Mouse (Mus musculus) liver, embryonic 14.5 days (tissue): ENCODE results near the gene Htr1a. TPM values are rescaled to one million over a fixed set of nuclear protein-coding genes. Genes with fewer than 3 reads are reported as not detected.

Experiments used
- ATAC-seq: fragments of 200-750 bp; cut with Nextera tagmentation; 2 replicates; pipeline ENCODE4 v1.8.0; 2017; ENCODE audit warnings: moderate number of reproducible peaks, mild to moderate bottlenecking, moderate library complexity; ENCODE audit not compliant: insufficient read depth
- DNase-seq, 3 experiments: peaks; one replicate each; pipeline ENCODE4 v3.0.0-alpha.2; 2012 to 2013; ENCODE audit warnings: low read depth in 3 of 3, low spot score in 3 of 3
- H3K27ac ChIP-seq: fragments of 300-500 bp; sonication (generic); 2 replicates; pipeline ENCODE4 v1.5.1; 2014; ENCODE audit warnings: moderate library complexity, mild to moderate bottlenecking, control low read depth, inconsistent platforms
- H3K27me3 ChIP-seq: fragments of 300-500 bp; sonication (generic); 2 replicates; pipeline ENCODE4 v1.6.1; 2014; ENCODE audit warnings: mild to moderate bottlenecking, low read length, moderate library complexity; ENCODE audit not compliant: control insufficient read depth, insufficient read depth
- H3K36me3 ChIP-seq: fragments of 300-500 bp; sonication (generic); replicated peaks from 2 replicates; pipeline ENCODE4 v1.6.1; 2014; ENCODE audit warnings: low read depth; ENCODE audit not compliant: control insufficient read depth, insufficient read depth
- H3K4me1 ChIP-seq, 2 experiments: fragments of 200-500 bp in 1 of 2; fragments of 300-500 bp in 1 of 2; sonication (generic) in 1 of 2; replicated peaks; 2 replicates each; pipeline ENCODE4 v1.6.1; 2012 to 2014; ENCODE audit warnings: antibody characterized with exemption in 1 of 2, inconsistent platforms in 1 of 2, low read length in 1 of 2; ENCODE audit not compliant: control insufficient read depth in 2 of 2, insufficient read depth in 2 of 2
- H3K4me2 ChIP-seq: fragments of 300-500 bp; sonication (generic); 2 replicates; pipeline ENCODE4 v1.6.1; 2014; ENCODE audit warnings: low read depth, mild to moderate bottlenecking, control low read depth, moderate library complexity
- H3K4me3 ChIP-seq, 2 experiments: fragments of 200-500 bp in 1 of 2; fragments of 300-500 bp in 1 of 2; sonication (generic) in 1 of 2; 2 replicates each; pipeline ENCODE4 v1.5.1; 2012 to 2014; ENCODE audit warnings: low read depth in 2 of 2, low read length in 2 of 2, mild to moderate bottlenecking in 2 of 2, control low read depth in 1 of 2, inconsistent platforms in 1 of 2, moderate library complexity in 1 of 2; ENCODE audit not compliant: insufficient read depth in 1 of 2
- H3K9ac ChIP-seq: fragments of 300-500 bp; sonication (generic); replicated peaks from 2 replicates; pipeline ENCODE4 v1.6.1; 2014; ENCODE audit warnings: mild to moderate bottlenecking, control low read depth, moderate library complexity
- H3K9me3 ChIP-seq: fragments of 300-500 bp; sonication (generic); 2 replicates; pipeline ENCODE4 v1.6.1; 2016; ENCODE audit warnings: low read length, mixed read lengths; ENCODE audit not compliant: control insufficient read depth
- CTCF ChIP-seq: IDR thresholded peaks from 2 replicates; pipeline ENCODE4 v1.5.1; 2016; ENCODE audit warnings: antibody characterized with exemption, low read depth, control low read depth
- EP300 ChIP-seq: IDR thresholded peaks from 2 replicates; pipeline ENCODE4 v1.6.1; 2016; ENCODE audit warnings: antibody characterized with exemption, low read depth
- WGBS: fragments of 180-500 bp; shearing (Covaris S2); extraction: QIAGEN DNeasy Blood & Tissue Kit; methylation state at CpG from one replicate; pipeline ENCODE4 v1.1.7; 2014; ENCODE audit not compliant: insufficient replicate concordance; 5-methylcytosine and 5-hydroxymethylcytosine counted together
- polyA plus RNA-seq, 2 experiments: library from polyadenylated mRNA; depleted of rRNA in 1 of 2; stranded (reverse) in 1 of 2; unstranded in 1 of 2; fragments of >200 nt; fragmentation: Nextera tagmentation in 1 of 2; extraction: Ambion mirVana in 1 of 2; gene quantifications; 2 replicates each; pipeline versions ENCODE4 v1.2.1 to v1.2.3; 2012 to 2014

Htr1a gene
- polyA plus RNA-seq (2012; rRNA removed) = not detected in 2 replicates
- polyA plus RNA-seq (2014; fragmentation: Nextera tagmentation; extraction: Ambion mirVana) = not detected in 2 replicates

- Histone ChIP-seq H3K27ac (no peak within 1 kb of the TSS), H3K9ac (no peak within 1 kb of the TSS), H3K4me1 (no peaks in the 10 kb centered on the region), H3K27me3 (peaks cover 20% of the 10 kb centered on the region), H3K9me3 (no peaks in the 10 kb centered on the region), H3K36me3 (no peaks in the 10 kb centered on the region), H3K4me3 (no peak within 1 kb of the TSS), H3K4me2 (no peak within 1 kb of the TSS)
- 5% methylated on average over 8 of the region's 8 CpGs for WGBS
- no peak for ATAC-seq
- TF ChIP-seq EP300 = no peak
- TF ChIP-seq CTCF = no peak
- DNase-seq = no peak
These were observed at the start of gene Htr1a for GRCm38 (mm10) chr13:105443339-105443738. Gene Htr1a (plus strand): TSS chr13:105443639.

- Histone ChIP-seq H3K9ac (no peak overlapping the region), H3K4me1 (no peaks in the 10 kb centered on the region), H3K4me3 (no peak overlapping the region), H3K27me3 (no peaks in the 10 kb centered on the region), H3K36me3 (no peaks in the 10 kb centered on the region), H3K4me2 (no peak overlapping the region), H3K9me3 (no peaks in the 10 kb centered on the region), H3K27ac (no peak overlapping the region)
- no peak for ATAC-seq
- WGBS = 58% methylated on average over 10 of the region's 10 CpGs
- no peak for DNase-seq
- TF ChIP-seq EP300 (no peak), CTCF (no peak)
These were observed 31.7 kb upstream of the Htr1a start for GRCm38 (mm10) chr13:105411535-105412326.

- no peaks in the 10 kb centered on the region for H3K36me3 ChIP-seq
- no peak for TF ChIP-seq EP300
- no peak for TF ChIP-seq CTCF
- no peak overlapping the region for H3K27ac ChIP-seq
- no peak overlapping the region for H3K9ac ChIP-seq
- DNase-seq (no peak), ATAC-seq (no peak)
- no peak overlapping the region for H3K4me3 ChIP-seq
- no peaks in the 10 kb centered on the region for H3K9me3 ChIP-seq
- no peaks in the 10 kb centered on the region for H3K4me1 ChIP-seq
- no peaks in the 10 kb centered on the region for H3K27me3 ChIP-seq
- H3K4me2 ChIP-seq = no peak overlapping the region
- 61% methylated on average over 3 of the region's 3 CpGs for WGBS
These were observed 31.1 kb upstream of the Htr1a start for GRCm38 (mm10) chr13:105412327-105412722.

GRCm38 (mm10) chr13:105433141-105433540 is 10.3 kb upstream of the Htr1a start:
- no peaks in the 10 kb centered on the region for H3K4me1 ChIP-seq
- no peaks in the 10 kb centered on the region for H3K27me3 ChIP-seq
- DNase-seq (no peak), ATAC-seq (no peak)
- no peak overlapping the region for H3K4me3 ChIP-seq
- WGBS = 40% methylated on average over 2 of the region's 2 CpGs
- H3K9me3 ChIP-seq = no peaks in the 10 kb centered on the region
- no peak overlapping the region for H3K4me2 ChIP-seq
- no peak overlapping the region for H3K27ac ChIP-seq
- no peak overlapping the region for H3K9ac ChIP-seq
- no peaks in the 10 kb centered on the region for H3K36me3 ChIP-seq
- TF ChIP-seq EP300 (no peak), CTCF (no peak)

- Histone ChIP-seq H3K9ac (no peak overlapping the region), H3K36me3 (no peaks in the 10 kb centered on the region), H3K4me3 (no peak overlapping the region), H3K4me1 (no peaks in the 10 kb centered on the region), H3K27ac (no peak overlapping the region), H3K4me2 (no peak overlapping the region), H3K9me3 (no peaks in the 10 kb centered on the region), H3K27me3 (no peaks in the 10 kb centered on the region)
- DNase-seq (no peak), ATAC-seq (no peak)
- TF ChIP-seq CTCF (no peak), EP300 (no peak)
- WGBS = 68% methylated on average over 1 of the region's 1 CpGs
These were observed 9.8 kb upstream of the Htr1a start for GRCm38 (mm10) chr13:105433630-105434029.
